Mouse (Mus musculus) MEL (cell line): Measurements from ENCODE around the gene Sptssa.

Experiments
- CTCF ChIP-seq, 3 experiments: IDR thresholded peaks in 2 of 3; conservative IDR thresholded peaks in 1 of 3; 2 replicates each; pipeline ENCODE4 v1.5.1; 2011 to 2012; ENCODE audit warnings: low read length in 3 of 3, low read depth in 2 of 3, mild to moderate bottlenecking in 2 of 3, improper control_type of control experiment in 1 of 3, inconsistent platforms in 1 of 3, mixed read lengths in 1 of 3, moderate library complexity in 1 of 3; ENCODE audit not compliant: control insufficient read depth in 1 of 3, insufficient read depth in 1 of 3, poor library complexity in 1 of 3, severe bottlenecking in 1 of 3
- E2F4 ChIP-seq: IDR thresholded peaks from 2 replicates; pipeline ENCODE4 v1.6.1; 2011; ENCODE audit warnings: low read depth, low read length, improper control_type of control experiment, borderline replicate concordance
- MAFK ChIP-seq: IDR thresholded peaks from 2 replicates; pipeline ENCODE4 v1.6.1; 2011; ENCODE audit warnings: low read depth, mild to moderate bottlenecking, low read length, improper control_type of control experiment, borderline replicate concordance
- MYC ChIP-seq: IDR thresholded peaks from 2 replicates; pipeline ENCODE4 v1.6.1; 2011; ENCODE audit warnings: low read depth, mild to moderate bottlenecking, low read length, improper control_type of control experiment, moderate library complexity
- NRF1 ChIP-seq: IDR thresholded peaks from 2 replicates; pipeline ENCODE4 v1.6.1; 2014; ENCODE audit warnings: low read depth, mild to moderate bottlenecking, inconsistent platforms, low read length, improper control_type of control experiment, moderate library complexity; ENCODE audit not compliant: poor library complexity, insufficient read depth, severe bottlenecking
- POLR2A ChIP-seq, 2 experiments: IDR thresholded peaks; 2 replicates each; pipeline ENCODE4 v1.6.1; 2011 to 2012; ENCODE audit warnings: low read length in 2 of 2, mild to moderate bottlenecking in 2 of 2, control low read depth in 1 of 2, improper control_type of control experiment in 1 of 2, low read depth in 1 of 2, moderate library complexity in 1 of 2; ENCODE audit not compliant: control insufficient read depth in 1 of 2, insufficient read depth in 1 of 2, poor library complexity in 1 of 2
- TBP ChIP-seq: IDR thresholded peaks from 2 replicates; pipeline ENCODE4 v1.8.0; 2011; ENCODE audit warnings: low read depth, low read length, improper control_type of control experiment
- ZC3H11A ChIP-seq: IDR thresholded peaks from 2 replicates; pipeline ENCODE4 v1.6.1; 2012; ENCODE audit warnings: low read depth, mild to moderate bottlenecking, inconsistent platforms, low read length, improper control_type of control experiment
- ZMIZ1 ChIP-seq: IDR thresholded peaks from 2 replicates; pipeline ENCODE4 v1.6.1; 2012; ENCODE audit warnings: low read depth, mild to moderate bottlenecking, inconsistent platforms, low read length, improper control_type of control experiment, moderate library complexity

DNA sequence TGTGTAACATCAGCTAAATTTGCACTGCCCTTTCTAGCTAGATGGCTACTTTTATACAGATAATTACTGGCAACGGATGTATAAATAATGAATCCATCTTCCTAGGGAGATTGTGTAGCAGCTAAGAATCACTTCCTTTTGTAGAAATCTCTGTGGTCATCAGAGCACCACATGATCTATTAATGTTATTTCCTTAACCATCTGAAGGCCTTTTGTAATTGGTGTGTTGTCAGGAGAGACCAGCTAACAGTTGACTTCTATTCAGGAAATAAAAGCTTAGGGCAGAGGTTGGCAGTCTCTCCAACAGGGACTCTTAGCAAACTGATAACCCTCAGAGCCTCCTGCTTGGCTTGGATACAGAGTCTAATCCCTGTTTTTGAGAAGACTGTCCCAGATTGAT is 19.3 kb downstream of the Sptssa start:
- TF ChIP-seq NRF1 (no peak), E2F4 (no peak), CTCF (IDR thresholded peaks at IDR 0.05 in 2 of 3, conservative IDR thresholded peaks at IDR 0.05 in 1 of 3; ENCODE audit: control insufficient read depth in 1 of 3, insufficient read depth in 1 of 3, low read depth in 2 of 3, low read length in 3 of 3, poor library complexity in 1 of 3, severe bottlenecking in 1 of 3) (no peak), POLR2A (IDR thresholded peaks at IDR 0.05; ENCODE audit: control insufficient read depth in 1 of 2, insufficient read depth in 1 of 2, low read depth in 1 of 2, low read length in 2 of 2, poor library complexity in 1 of 2) (no peak), ZMIZ1 (no peak), MYC (no peak), TBP (no peak), ZC3H11A (no peak), MAFK (no peak)
